Mouse (Mus musculus): ENCODE measurements around the gene Tsga10. TPM values are rescaled to one million over a fixed set of nuclear protein-coding genes. Genes with fewer than 3 reads are reported as not detected.

The Tsga10 gene
- polyA plus RNA-seq, 1 experiment: 11.6 TPM

DNA sequence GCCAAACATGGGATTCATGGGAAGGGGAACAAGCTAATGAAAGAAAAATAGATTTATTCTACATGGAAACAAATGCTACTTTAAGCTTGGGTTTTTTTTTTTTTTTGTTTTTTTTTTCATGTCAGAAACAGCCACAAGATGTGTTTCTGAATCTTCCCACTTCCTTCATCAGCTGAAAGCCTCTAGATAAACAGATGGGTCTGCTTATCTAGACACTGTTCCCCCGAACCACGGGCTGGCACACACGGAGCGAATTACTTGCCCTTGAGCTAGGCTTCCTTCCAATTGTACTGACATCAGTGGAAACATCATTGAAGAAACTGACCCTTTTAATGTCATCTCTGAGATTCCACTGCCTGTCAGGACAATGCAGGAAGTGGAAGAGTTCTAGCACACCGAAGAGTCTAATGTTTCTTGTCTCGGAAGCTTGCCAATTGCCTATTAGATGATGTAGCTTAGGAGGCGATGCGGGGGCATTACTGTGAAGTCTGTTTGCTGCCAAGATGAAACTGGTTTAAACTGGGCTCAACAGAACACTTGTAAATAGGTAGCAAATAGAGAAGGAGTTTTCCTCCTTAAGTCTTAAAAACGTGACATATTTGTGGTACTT lies 121.5 kb downstream of the Tsga10 start:
- Histone ChIP-seq H3K4me1 (ENCODE audit: control insufficient read depth, insufficient read depth, low read length) (no peaks in the 10 kb centered on the region), H3K4me3 (ENCODE audit: insufficient read depth, low read length) (no peak overlapping the region), H3K27ac (ENCODE audit: insufficient read depth, low read depth, low read length) (no peak overlapping the region)
- no peak for TF ChIP-seq CTCF (IDR thresholded peaks at IDR 0.05; ENCODE audit: low read depth, low read length)
- no peak for TF ChIP-seq POLR2A (IDR thresholded peaks at IDR 0.05; ENCODE audit: borderline replicate concordance, low read depth, low read length)

- H3K27ac ChIP-seq (ENCODE audit: insufficient read depth, low read depth, low read length): no peak overlapping the region
- no peak for TF ChIP-seq CTCF (IDR thresholded peaks at IDR 0.05; ENCODE audit: low read depth, low read length)
- TF ChIP-seq POLR2A (IDR thresholded peaks at IDR 0.05; ENCODE audit: borderline replicate concordance, low read depth, low read length): no peak
- H3K4me1 ChIP-seq (ENCODE audit: control insufficient read depth, insufficient read depth, low read length): no peaks in the 10 kb centered on the region
- no peak overlapping the region for H3K4me3 ChIP-seq (ENCODE audit: insufficient read depth, low read length)
Observed at GRCm38 (mm10) chr1:37742602-37743270, 123.5 kb downstream of the Tsga10 start.

- no peak for TF ChIP-seq POLR2A (IDR thresholded peaks at IDR 0.05; ENCODE audit: borderline replicate concordance, low read depth, low read length)
- no peak for TF ChIP-seq CTCF (IDR thresholded peaks at IDR 0.05; ENCODE audit: low read depth, low read length)
- H3K4me3 ChIP-seq (ENCODE audit: insufficient read depth, low read length): no peak overlapping the region
- no peak overlapping the region for H3K27ac ChIP-seq (ENCODE audit: insufficient read depth, low read depth, low read length)
- no peaks in the 10 kb centered on the region for H3K4me1 ChIP-seq (ENCODE audit: control insufficient read depth, insufficient read depth, low read length)
Observed at GRCm38 (mm10) chr1:37742126-37742525, 124.1 kb downstream of the Tsga10 start.

- TF ChIP-seq POLR2A (IDR thresholded peaks at IDR 0.05; ENCODE audit: borderline replicate concordance, low read depth, low read length) (no peak), CTCF (IDR thresholded peaks at IDR 0.05; ENCODE audit: low read depth, low read length) (no peak)
- no peak overlapping the region for H3K4me3 ChIP-seq (ENCODE audit: insufficient read depth, low read length)
- H3K27ac ChIP-seq (ENCODE audit: insufficient read depth, low read depth, low read length): no peak overlapping the region
- no peaks in the 10 kb centered on the region for H3K4me1 ChIP-seq (ENCODE audit: control insufficient read depth, insufficient read depth, low read length)
Observed at GRCm38 (mm10) chr1:37740161-37740802, 125.9 kb downstream of the Tsga10 start.

DNA sequence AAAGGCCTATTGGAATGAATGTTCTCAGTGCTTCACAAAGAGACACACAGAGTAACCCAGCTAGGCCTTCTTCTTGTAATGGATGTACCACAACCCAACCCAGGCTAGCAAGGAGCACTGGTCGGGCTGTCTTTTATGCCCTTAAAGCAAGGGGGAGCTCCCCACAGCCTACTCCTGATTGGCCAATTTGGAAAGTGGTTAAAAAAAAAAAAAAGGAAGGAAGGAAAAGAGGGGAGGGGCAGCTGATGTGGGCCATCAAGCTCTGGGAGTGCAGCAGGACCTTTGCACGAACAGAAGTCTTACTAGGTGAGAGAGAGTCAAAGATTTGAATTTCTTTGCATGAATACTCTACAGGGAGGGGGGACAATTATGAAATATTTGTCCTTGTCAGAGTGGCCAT lies 127.3 kb downstream of the Tsga10 start:
- Histone ChIP-seq H3K27ac (ENCODE audit: insufficient read depth, low read depth, low read length) (no peak overlapping the region), H3K4me1 (ENCODE audit: control insufficient read depth, insufficient read depth, low read length) (peaks cover 7% of the 10 kb centered on the region), H3K4me3 (ENCODE audit: insufficient read depth, low read length) (no peak overlapping the region)
- TF ChIP-seq POLR2A (IDR thresholded peaks at IDR 0.05; ENCODE audit: borderline replicate concordance, low read depth, low read length) (no peak), CTCF (IDR thresholded peaks at IDR 0.05; ENCODE audit: low read depth, low read length) (no peak)

- Histone ChIP-seq H3K4me1 (ENCODE audit: control insufficient read depth, insufficient read depth, low read length) (peaks cover 7% of the 10 kb centered on the region), H3K4me3 (ENCODE audit: insufficient read depth, low read length) (no peak overlapping the region), H3K27ac (ENCODE audit: insufficient read depth, low read depth, low read length) (no peak overlapping the region)
- TF ChIP-seq CTCF (IDR thresholded peaks at IDR 0.05; ENCODE audit: low read depth, low read length): no peak
- TF ChIP-seq POLR2A (IDR thresholded peaks at IDR 0.05; ENCODE audit: borderline replicate concordance, low read depth, low read length): no peak
Observed at GRCm38 (mm10) chr1:37737045-37737444, 129.2 kb downstream of the Tsga10 start.

- TF ChIP-seq CTCF (IDR thresholded peaks at IDR 0.05; ENCODE audit: low read depth, low read length) (no peak), POLR2A (IDR thresholded peaks at IDR 0.05; ENCODE audit: borderline replicate concordance, low read depth, low read length) (no peak)
Observed at GRCm38 (mm10) chr1:37735932-37736331, 130.3 kb downstream of the Tsga10 start.

GRCm38 (mm10) chr1:37734841-37735240 lies 131.4 kb downstream of the Tsga10 start:
- TF ChIP-seq CTCF (IDR thresholded peaks at IDR 0.05; ENCODE audit: low read depth, low read length) (no peak), POLR2A (IDR thresholded peaks at IDR 0.05; ENCODE audit: borderline replicate concordance, low read depth, low read length) (no peak)

More at GRCm38 (mm10) chr1:37735932-37736331, 130.3 kb downstream of the Tsga10 start:
- Histone ChIP-seq H3K27ac (ENCODE audit: insufficient read depth, low read depth, low read length) (no peak overlapping the region), H3K4me1 (ENCODE audit: control insufficient read depth, insufficient read depth, low read length) (peaks cover 7% of the 10 kb centered on the region), H3K4me3 (ENCODE audit: insufficient read depth, low read length) (no peak overlapping the region)

DNA sequence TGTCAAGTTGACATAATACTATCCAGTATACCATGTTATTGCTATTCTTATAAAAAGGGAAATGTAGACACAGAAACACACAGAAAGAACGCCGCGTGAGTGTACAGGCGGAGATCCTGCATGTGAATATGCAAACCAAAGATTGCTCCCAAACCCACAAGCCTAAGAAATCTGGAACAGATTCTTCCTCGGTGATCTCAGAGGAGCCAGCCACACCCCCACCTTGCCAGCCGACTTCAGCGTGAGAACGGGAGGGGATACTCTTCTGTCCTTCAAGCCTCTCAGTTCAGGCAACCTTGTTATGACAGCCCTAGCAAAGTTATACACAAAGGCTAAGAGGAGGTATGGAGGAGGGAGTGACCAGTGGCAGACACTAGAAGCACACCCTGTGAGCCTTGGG lies 136.9 kb downstream of the Tsga10 start:
- no peak overlapping the region for H3K4me3 ChIP-seq (ENCODE audit: insufficient read depth, low read length)
- H3K4me1 ChIP-seq (ENCODE audit: control insufficient read depth, insufficient read depth, low read length): peaks cover 4% of the 10 kb centered on the region
- H3K27ac ChIP-seq (ENCODE audit: insufficient read depth, low read depth, low read length): no peak overlapping the region
- TF ChIP-seq CTCF (IDR thresholded peaks at IDR 0.05; ENCODE audit: low read depth, low read length) (no peak), POLR2A (IDR thresholded peaks at IDR 0.05; ENCODE audit: borderline replicate concordance, low read depth, low read length) (no peak)

More at GRCm38 (mm10) chr1:37734841-37735240, 131.4 kb downstream of the Tsga10 start:
- Histone ChIP-seq H3K4me1 (ENCODE audit: control insufficient read depth, insufficient read depth, low read length) (peaks cover 7% of the 10 kb centered on the region), H3K4me3 (ENCODE audit: insufficient read depth, low read length) (no peak overlapping the region), H3K27ac (ENCODE audit: insufficient read depth, low read depth, low read length) (no peak overlapping the region)

DNA sequence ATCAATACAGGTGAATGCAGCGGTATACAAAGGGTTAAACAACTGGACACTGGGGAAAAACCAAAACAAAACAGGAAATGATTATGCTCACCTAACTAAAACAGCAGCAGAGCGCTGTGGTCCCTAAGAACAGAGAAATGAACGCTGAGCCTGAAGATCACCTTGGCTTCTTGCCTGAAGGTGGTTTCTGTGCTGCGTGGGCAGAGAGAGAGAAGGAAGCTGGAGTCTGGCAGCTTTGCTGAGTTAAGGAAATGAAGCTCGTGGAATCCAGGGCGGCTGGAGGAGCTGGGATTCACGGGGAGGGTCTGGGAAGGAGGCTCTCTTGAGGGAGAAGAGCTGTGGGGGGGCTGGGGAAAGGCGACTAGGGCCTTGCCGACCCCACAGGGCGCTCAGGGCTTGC lies 138.2 kb downstream of the Tsga10 start:
- TF ChIP-seq CTCF (IDR thresholded peaks at IDR 0.05; ENCODE audit: low read depth, low read length) (no peak), POLR2A (IDR thresholded peaks at IDR 0.05; ENCODE audit: borderline replicate concordance, low read depth, low read length) (no peak)
- H3K27ac ChIP-seq (ENCODE audit: insufficient read depth, low read depth, low read length): no peak overlapping the region
- 0 out of 2 replicates have a peak, but pooled peaks cover 2% of the 10 kb centered on the region for H3K4me1 ChIP-seq (ENCODE audit: control insufficient read depth, insufficient read depth, low read length)
- no peak overlapping the region for H3K4me3 ChIP-seq (ENCODE audit: insufficient read depth, low read length)

Data from bone marrow macrophage, adult 2 months (primary cell).